Mouse (Mus musculus) midbrain, embryonic 14.5 days (tissue): ENCODE measurements around the gene Ube2t. TPM values are rescaled to one million over a fixed set of nuclear protein-coding genes. Genes with fewer than 3 reads are reported as not detected.

ENCODE experiments used
- ATAC-seq: fragments of 200-750 bp; cut with Nextera tagmentation; 2 replicates; pipeline ENCODE4 v1.8.0; 2017; ENCODE audit warnings: moderate number of reproducible peaks, moderate library complexity; ENCODE audit not compliant: low FRiP score, low TSS enrichment
- DNase-seq: peaks from one replicate; pipeline ENCODE4 v3.0.0-alpha.2; 2015
- H3K27ac ChIP-seq: fragments of 300-500 bp; sonication (generic); replicated peaks from 2 replicates; pipeline ENCODE4 v1.5.1; 2014; ENCODE audit warnings: mild to moderate bottlenecking, low read depth, low read length, moderate library complexity
- H3K27me3 ChIP-seq: fragments of 300-500 bp; sonication (generic); 2 replicates; pipeline ENCODE4 v1.6.1; 2014; ENCODE audit warnings: low read length, control low read depth, mixed read lengths; ENCODE audit not compliant: control insufficient read depth, insufficient read depth
- H3K36me3 ChIP-seq: fragments of 300-500 bp; sonication (generic); 2 replicates; pipeline ENCODE4 v1.6.1; 2014; ENCODE audit warnings: low read length, control low read depth; ENCODE audit not compliant: control insufficient read depth, insufficient read depth
- H3K4me1 ChIP-seq: fragments of 300-500 bp; sonication (generic); 2 replicates; pipeline ENCODE4 v1.6.1; 2014; ENCODE audit warnings: mild to moderate bottlenecking, antibody characterized with exemption, low read length, control low read depth; ENCODE audit not compliant: control insufficient read depth, insufficient read depth
- H3K4me2 ChIP-seq: fragments of 300-500 bp; sonication (generic); 2 replicates; pipeline ENCODE4 v1.6.1; 2014; ENCODE audit warnings: mild to moderate bottlenecking, low read length, moderate library complexity
- H3K4me3 ChIP-seq: fragments of 300-500 bp; sonication (generic); replicated peaks from 2 replicates; pipeline ENCODE4 v1.5.1; 2014; ENCODE audit warnings: low read depth, low read length
- H3K9ac ChIP-seq: fragments of 300-500 bp; sonication (generic); replicated peaks from 2 replicates; pipeline ENCODE4 v1.6.1; 2014; ENCODE audit warnings: mild to moderate bottlenecking, low read length, moderate library complexity
- H3K9me3 ChIP-seq: fragments of 300-500 bp; sonication (generic); 2 replicates; pipeline ENCODE4 v1.6.1; 2016; ENCODE audit warnings: low read length, control low read depth, mixed read lengths; ENCODE audit not compliant: control insufficient read depth
- WGBS: fragments of 180-500 bp; shearing (Covaris S2); extraction: QIAGEN DNeasy Blood & Tissue Kit; methylation state at CpG from one replicate; pipeline ENCODE4 v1.1.7; 2014; 5-methylcytosine and 5-hydroxymethylcytosine counted together
- polyA plus RNA-seq: library from polyadenylated mRNA; unstranded; fragments of >200 nt; fragmentation: Nextera tagmentation; extraction: Ambion mirVana; gene quantifications from 2 replicates; pipeline ENCODE4 v1.2.1, GENCODE M21; 2014

The Ube2t gene
- polyA plus RNA-seq, 1 experiment from 2014 or later: 11.7 TPM

- no peak for ATAC-seq
These were observed 35.2 kb downstream of the Ube2t start for GRCm38 (mm10) chr1:134997568-134997967.

GRCm38 (mm10) chr1:134998231-134998630, 35.9 kb downstream of the Ube2t start:
- ATAC-seq (no peak), DNase-seq (no peak)
- no peaks in the 10 kb centered on the region for H3K9me3 ChIP-seq
- H3K4me1 ChIP-seq: 0 out of 2 replicates have a peak, but pooled peaks cover 2% of the 10 kb centered on the region
- no peak overlapping the region for H3K9ac ChIP-seq
- no peaks in the 10 kb centered on the region for H3K27me3 ChIP-seq
- no peaks in the 10 kb centered on the region for H3K36me3 ChIP-seq
- no peak overlapping the region for H3K4me3 ChIP-seq
- no peak overlapping the region for H3K27ac ChIP-seq
- 88% methylated on average over 8 of the region's 8 CpGs for WGBS
- no peak overlapping the region for H3K4me2 ChIP-seq

More at GRCm38 (mm10) chr1:134997568-134997967, 35.2 kb downstream of the Ube2t start:
- 76% methylated on average over 5 of the region's 5 CpGs for WGBS
- Histone ChIP-seq H3K27me3 (no peaks in the 10 kb centered on the region), H3K4me2 (no peak overlapping the region), H3K9me3 (no peaks in the 10 kb centered on the region), H3K4me3 (no peak overlapping the region), H3K27ac (no peak overlapping the region), H3K9ac (no peak overlapping the region), H3K4me1 (0 out of 2 replicates have a peak, but pooled peaks cover 2% of the 10 kb centered on the region), H3K36me3 (no peaks in the 10 kb centered on the region)
- no peak for DNase-seq

- DNase-seq (no peak), ATAC-seq (no peak)
- Histone ChIP-seq H3K27me3 (no peaks in the 10 kb centered on the region), H3K4me3 (no peak overlapping the region), H3K36me3 (no peaks in the 10 kb centered on the region), H3K4me1 (no peaks in the 10 kb centered on the region), H3K4me2 (no peak overlapping the region), H3K9ac (no peak overlapping the region), H3K27ac (no peak overlapping the region), H3K9me3 (no peaks in the 10 kb centered on the region)
- 84% methylated on average over 9 of the region's 9 CpGs for WGBS
These were observed 38.2 kb downstream of the Ube2t start for GRCm38 (mm10) chr1:135000527-135000926.

GRCm38 (mm10) chr1:135003346-135003745, 41.0 kb downstream of the Ube2t start:
- 43% methylated on average over 4 of the region's 4 CpGs for WGBS
- H3K4me1 ChIP-seq: no peaks in the 10 kb centered on the region
- H3K27ac ChIP-seq: no peak overlapping the region
- ATAC-seq (no peak; the same call in 1 of the 2 replicates), DNase-seq (peak; percentile 39)
- no peaks in the 10 kb centered on the region for H3K36me3 ChIP-seq
- H3K9me3 ChIP-seq: no peaks in the 10 kb centered on the region
- no peak overlapping the region for H3K9ac ChIP-seq
- no peak overlapping the region for H3K4me2 ChIP-seq
- no peak overlapping the region for H3K4me3 ChIP-seq
- H3K27me3 ChIP-seq: no peaks in the 10 kb centered on the region

GRCm38 (mm10) chr1:135005696-135006095, 43.3 kb downstream of the Ube2t start:
- Histone ChIP-seq H3K9ac (no peak overlapping the region), H3K36me3 (no peaks in the 10 kb centered on the region), H3K4me2 (no peak overlapping the region), H3K4me1 (no peaks in the 10 kb centered on the region), H3K27ac (no peak overlapping the region), H3K4me3 (no peak overlapping the region), H3K27me3 (no peaks in the 10 kb centered on the region), H3K9me3 (no peaks in the 10 kb centered on the region)
- no peak for DNase-seq
- ATAC-seq: no peak
- 82% methylated on average over 7 of the region's 7 CpGs for WGBS

GRCm38 (mm10) chr1:135009833-135010232, 47.5 kb downstream of the Ube2t start:
- H3K27ac ChIP-seq: no peak overlapping the region
- H3K4me2 ChIP-seq: no peak overlapping the region
- H3K9me3 ChIP-seq: no peaks in the 10 kb centered on the region
- H3K36me3 ChIP-seq: no peaks in the 10 kb centered on the region
- no peaks in the 10 kb centered on the region for H3K27me3 ChIP-seq
- H3K9ac ChIP-seq: no peak overlapping the region
- DNase-seq (no peak), ATAC-seq (no peak)
- H3K4me3 ChIP-seq: no peak overlapping the region
- H3K4me1 ChIP-seq: no peaks in the 10 kb centered on the region
- WGBS: 84% methylated on average over 3 of the region's 3 CpGs

GRCm38 (mm10) chr1:135011912-135012311, 49.5 kb downstream of the Ube2t start:
- no peak overlapping the region for H3K27ac ChIP-seq
- no peak overlapping the region for H3K9ac ChIP-seq
- DNase-seq: no peak
- no peak overlapping the region for H3K4me2 ChIP-seq
- WGBS: 93% methylated on average over 5 of the region's 5 CpGs
- H3K4me3 ChIP-seq: no peak overlapping the region
- H3K4me1 ChIP-seq: no peaks in the 10 kb centered on the region
- no peak for ATAC-seq
- no peaks in the 10 kb centered on the region for H3K27me3 ChIP-seq
- H3K9me3 ChIP-seq: no peaks in the 10 kb centered on the region
- no peaks in the 10 kb centered on the region for H3K36me3 ChIP-seq

- no peak overlapping the region for H3K27ac ChIP-seq
- no peaks in the 10 kb centered on the region for H3K27me3 ChIP-seq
- H3K4me3 ChIP-seq: no peak overlapping the region
- H3K9me3 ChIP-seq: no peaks in the 10 kb centered on the region
- H3K4me1 ChIP-seq: no peaks in the 10 kb centered on the region
- no peak overlapping the region for H3K9ac ChIP-seq
- H3K36me3 ChIP-seq: no peaks in the 10 kb centered on the region
- no peak for ATAC-seq
- no peak overlapping the region for H3K4me2 ChIP-seq
- whole genome bisulfite sequencing: 82% methylated on average over 9 of the region's 9 CpGs
- no peak for DNase-seq
These were observed 50.1 kb downstream of the Ube2t start for GRCm38 (mm10) chr1:135012472-135012871.

GRCm38 (mm10) chr1:135014921-135015445, 52.6 kb downstream of the Ube2t start:
- no peak for DNase-seq

More at GRCm38 (mm10) chr1:135014921-135015445, 52.6 kb downstream of the Ube2t start:
- no peak overlapping the region for H3K27ac ChIP-seq
- ATAC-seq: no peak
- H3K36me3 ChIP-seq: no peaks in the 10 kb centered on the region
- H3K9me3 ChIP-seq: no peaks in the 10 kb centered on the region
- H3K27me3 ChIP-seq: no peaks in the 10 kb centered on the region
- H3K4me1 ChIP-seq: peaks cover 11% of the 10 kb centered on the region; the same call in 1 of the 2 replicates
- WGBS: 42% methylated on average over 10 of the region's 10 CpGs
- no peak overlapping the region for H3K4me2 ChIP-seq
- no peak overlapping the region for H3K9ac ChIP-seq
- no peak overlapping the region for H3K4me3 ChIP-seq
